Mouse (Mus musculus) gonadal fat pad, adult 2 months (tissue): ENCODE data around the gene Fabp6. TPM values are rescaled to one million over a fixed set of nuclear protein-coding genes. Genes with fewer than 3 reads are reported as not detected.

Experiments used
- DNase-seq: peaks from one replicate; pipeline ENCODE4 v3.0.0-alpha.2; 2012; ENCODE audit warnings: low read depth
- polyA plus RNA-seq: library from polyadenylated mRNA; depleted of rRNA; stranded (reverse); fragments of >200 nt; gene quantifications from 2 replicates; pipeline ENCODE4 v1.2.3, GENCODE M21; 2012; rRNA removed

The Fabp6 gene
- polyA plus RNA-seq, 1 experiment = not detected

- no peak for DNase-seq
Measured at GRCm38 (mm10) chr11:43546678-43547077, 54.7 kb downstream of the Fabp6 start.

Other genes with a start within 250 kb of the Fabp6 start
- 19.5 and 21.8 TPM in 2 replicates for gene Pttg1, start 175.3 kb downstream of the Fabp6 start, polyA plus RNA-seq
- 2.4 and 7.8 TPM in 2 replicates for gene Slu7, start 167.8 kb downstream of the Fabp6 start, polyA plus RNA-seq
- 9.5 and 11.9 TPM in 2 replicates for gene C1qtnf2, start 127.3 kb downstream of the Fabp6 start, polyA plus RNA-seq
- gene Ccnjl, start 72.8 kb downstream of the Fabp6 start, polyA plus RNA-seq = 2.7 and 4.4 TPM in 2 replicates
- gene 4933415A04Rik, start 14.5 kb downstream of the Fabp6 start, polyA plus RNA-seq = 0.24 and 0.38 TPM in 2 replicates
- gene Pwwp2a, start 80.5 kb upstream of the Fabp6 start, polyA plus RNA-seq = 12.5 and 14.8 TPM in 2 replicates
- gene Ttc1, start 146.5 kb upstream of the Fabp6 start, polyA plus RNA-seq = 22.0 and 23.2 TPM in 2 replicates